Mouse (Mus musculus): ENCODE measurements at regions not wholly inside any gene's neighbourhood (a gene's known extent, or its start where the extent isn't known, plus 50 kb on each side); places are given as distances from the start of the nearest gene placed in this dataset.

DNA sequence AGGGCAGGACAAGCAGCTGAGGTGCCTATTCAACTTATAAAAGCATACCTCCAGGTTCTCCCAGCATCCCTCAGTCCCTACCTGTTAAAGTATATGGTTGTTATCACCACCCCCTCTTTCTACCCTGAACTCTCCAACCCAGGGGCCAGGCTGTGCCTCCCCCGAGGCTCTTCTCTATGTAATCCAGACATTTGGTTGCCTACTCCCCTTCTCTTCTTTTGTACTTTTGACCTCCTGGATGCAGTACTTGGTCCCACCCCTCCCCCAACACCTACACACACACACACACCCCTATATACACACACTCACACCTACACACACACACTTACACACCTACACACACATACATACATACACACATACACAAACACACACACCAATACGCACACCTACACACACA lies 180.4 kb upstream of the Frmd6 start:
- H3K36me3 ChIP-seq (replicated peaks; ENCODE audit: control insufficient read depth, insufficient read depth, low read length), result no peaks in the 10 kb centered on the region
- 79% methylated on average over 2 of the region's 2 CpGs for WGBS
- ATAC-seq (ENCODE audit: insufficient read depth, low read depth) (no peak), DNase-seq (ENCODE audit: low spot score) (no peak)
- no peak overlapping the region for H3K9ac ChIP-seq (replicated peaks; ENCODE audit: low read depth, low read length)
- H3K9me3 ChIP-seq (replicated peaks; ENCODE audit: control insufficient read depth, low read length), result no peaks in the 10 kb centered on the region
- no peaks in the 10 kb centered on the region for H3K27me3 ChIP-seq (ENCODE audit: control insufficient read depth, insufficient read depth, low read length)
- no peak overlapping the region for H3K4me3 ChIP-seq (ENCODE audit: low read depth, low read length)
- peaks cover 28% of the 10 kb centered on the region; the same call in 1 of the 2 replicates for H3K4me1 ChIP-seq (ENCODE audit: control insufficient read depth, insufficient read depth)
- TF ChIP-seq EP300 (IDR thresholded peaks at IDR 0.05; ENCODE audit: low read depth), result no peak
- TF ChIP-seq CTCF (IDR thresholded peaks at IDR 0.05; ENCODE audit: low read depth), result no peak
- H3K4me2 ChIP-seq (ENCODE audit: low read depth, low read length), result no peak overlapping the region
- H3K27ac ChIP-seq (ENCODE audit: low read depth), result no peak overlapping the region

DNA sequence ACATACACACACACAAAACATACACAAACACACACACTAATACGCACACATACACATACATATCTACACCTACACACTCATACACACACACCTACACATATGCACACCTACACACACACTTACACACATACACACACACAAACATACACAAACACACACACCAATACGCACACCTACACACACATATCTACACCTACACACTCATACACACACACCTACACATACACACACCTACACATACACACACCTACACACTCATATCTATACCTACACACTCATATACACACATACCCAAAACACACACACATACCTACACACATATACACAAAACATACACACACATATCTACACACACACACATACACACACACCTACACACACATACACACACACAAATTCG lies 179.9 kb upstream of the Frmd6 start:
- no peaks in the 10 kb centered on the region for H3K36me3 ChIP-seq (replicated peaks; ENCODE audit: control insufficient read depth, insufficient read depth, low read length)
- DNase-seq (ENCODE audit: low spot score) (no peak), ATAC-seq (ENCODE audit: insufficient read depth, low read depth) (no peak)
- H3K9ac ChIP-seq (replicated peaks; ENCODE audit: low read depth, low read length), result no peak overlapping the region
- no peaks in the 10 kb centered on the region for H3K27me3 ChIP-seq (ENCODE audit: control insufficient read depth, insufficient read depth, low read length)
- 85% methylated on average over 3 of the region's 3 CpGs for WGBS
- no peak overlapping the region for H3K4me2 ChIP-seq (ENCODE audit: low read depth, low read length)
- H3K9me3 ChIP-seq (replicated peaks; ENCODE audit: control insufficient read depth, low read length), result no peaks in the 10 kb centered on the region
- TF ChIP-seq CTCF (IDR thresholded peaks at IDR 0.05; ENCODE audit: low read depth) (no peak), EP300 (IDR thresholded peaks at IDR 0.05; ENCODE audit: low read depth) (no peak)
- H3K4me3 ChIP-seq (ENCODE audit: low read depth, low read length), result no peak overlapping the region
- H3K27ac ChIP-seq (ENCODE audit: low read depth), result no peak overlapping the region
- H3K4me1 ChIP-seq (ENCODE audit: control insufficient read depth, insufficient read depth), result peaks cover 33% of the 10 kb centered on the region; the same call in 1 of the 2 replicates

DNA sequence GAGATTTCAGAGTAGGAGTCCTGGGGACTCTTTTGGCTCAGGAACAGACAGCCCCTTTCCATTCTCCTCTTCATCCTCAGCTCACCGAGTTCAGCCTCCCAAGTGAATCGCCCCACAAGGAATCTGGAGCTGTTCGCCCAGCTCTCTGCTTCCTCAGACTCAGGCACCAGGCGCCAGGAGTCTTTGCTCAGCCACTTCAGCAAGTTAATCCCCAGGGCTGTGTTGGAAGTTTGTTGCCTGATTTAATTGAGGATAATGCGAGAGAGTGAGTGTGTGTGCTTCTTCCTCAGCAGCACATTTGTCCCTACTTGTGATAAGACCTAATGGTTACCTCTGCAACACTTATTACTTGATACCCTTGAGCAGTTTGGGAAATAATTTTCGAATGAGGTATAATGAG lies 177.8 kb upstream of the Frmd6 start:
- no peak overlapping the region for H3K4me3 ChIP-seq (ENCODE audit: low read depth, low read length)
- no peak for TF ChIP-seq EP300 (IDR thresholded peaks at IDR 0.05; ENCODE audit: low read depth)
- no peak for TF ChIP-seq CTCF (IDR thresholded peaks at IDR 0.05; ENCODE audit: low read depth)
- 33% methylated on average over 6 of the region's 6 CpGs for WGBS
- H3K27ac ChIP-seq (ENCODE audit: low read depth), result peak overlapping the region; percentile 94; the same call in 1 of the 2 replicates
- DNase-seq (ENCODE audit: low spot score), result no peak
- no peaks in the 10 kb centered on the region for H3K27me3 ChIP-seq (ENCODE audit: control insufficient read depth, insufficient read depth, low read length)
- no peak for ATAC-seq (ENCODE audit: insufficient read depth, low read depth)
- no peaks in the 10 kb centered on the region for H3K36me3 ChIP-seq (replicated peaks; ENCODE audit: control insufficient read depth, insufficient read depth, low read length)
- no peak overlapping the region for H3K9ac ChIP-seq (replicated peaks; ENCODE audit: low read depth, low read length)
- H3K9me3 ChIP-seq (replicated peaks; ENCODE audit: control insufficient read depth, low read length), result no peaks in the 10 kb centered on the region
- H3K4me2 ChIP-seq (ENCODE audit: low read depth, low read length), result no peak overlapping the region
- H3K4me1 ChIP-seq (ENCODE audit: control insufficient read depth, insufficient read depth), result peaks cover 46% of the 10 kb centered on the region; the same call in 1 of the 2 replicates

DNA sequence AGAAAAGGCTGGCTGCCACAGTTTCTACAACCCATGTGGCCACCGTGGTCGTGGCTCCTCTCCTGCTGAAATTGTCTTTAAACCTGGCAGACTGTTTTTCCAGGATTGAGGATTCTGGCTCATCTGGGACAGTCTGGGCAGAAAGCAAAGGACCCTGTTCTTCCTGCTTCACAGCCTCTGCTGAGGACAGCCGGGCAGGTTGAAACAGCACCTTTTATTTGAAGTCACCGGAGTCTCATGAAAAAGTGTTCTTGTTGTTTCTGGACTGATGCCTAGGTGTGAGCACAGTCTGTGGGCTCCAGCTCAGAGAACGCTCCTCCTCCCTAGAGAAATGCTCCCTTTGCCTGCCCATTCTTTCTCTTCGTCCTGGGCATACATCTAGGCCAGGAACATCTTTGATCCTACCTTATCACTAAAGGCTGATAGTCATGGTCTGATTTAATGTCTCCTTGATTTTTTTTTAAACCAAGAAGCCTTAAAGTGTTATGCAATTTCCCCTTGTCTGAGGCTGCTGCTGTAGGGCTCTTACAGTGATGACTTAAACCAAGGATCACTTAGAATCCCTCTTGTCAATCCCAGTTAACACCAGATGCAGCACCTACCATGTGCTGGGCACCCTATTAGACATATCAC lies 177.0 kb upstream of the Frmd6 start:
- DNase-seq (ENCODE audit: low spot score) (no peak), ATAC-seq (ENCODE audit: insufficient read depth, low read depth) (no peak)
- H3K9ac ChIP-seq (replicated peaks; ENCODE audit: low read depth, low read length), result no peak overlapping the region
- TF ChIP-seq EP300 (IDR thresholded peaks at IDR 0.05; ENCODE audit: low read depth) (no peak), CTCF (IDR thresholded peaks at IDR 0.05; ENCODE audit: low read depth) (no peak)
- H3K9me3 ChIP-seq (replicated peaks; ENCODE audit: control insufficient read depth, low read length), result no peaks in the 10 kb centered on the region
- peak overlapping the region; percentile 94 for H3K27ac ChIP-seq (ENCODE audit: low read depth)
- H3K4me1 ChIP-seq (ENCODE audit: control insufficient read depth, insufficient read depth), result peaks cover 46% of the 10 kb centered on the region; the same call in 1 of the 2 replicates
- no peaks in the 10 kb centered on the region for H3K27me3 ChIP-seq (ENCODE audit: control insufficient read depth, insufficient read depth, low read length)
- no peak overlapping the region for H3K4me2 ChIP-seq (ENCODE audit: low read depth, low read length)
- 47% methylated on average over 6 of the region's 6 CpGs for WGBS
- no peak overlapping the region for H3K4me3 ChIP-seq (ENCODE audit: low read depth, low read length)
- no peaks in the 10 kb centered on the region for H3K36me3 ChIP-seq (replicated peaks; ENCODE audit: control insufficient read depth, insufficient read depth, low read length)

DNA sequence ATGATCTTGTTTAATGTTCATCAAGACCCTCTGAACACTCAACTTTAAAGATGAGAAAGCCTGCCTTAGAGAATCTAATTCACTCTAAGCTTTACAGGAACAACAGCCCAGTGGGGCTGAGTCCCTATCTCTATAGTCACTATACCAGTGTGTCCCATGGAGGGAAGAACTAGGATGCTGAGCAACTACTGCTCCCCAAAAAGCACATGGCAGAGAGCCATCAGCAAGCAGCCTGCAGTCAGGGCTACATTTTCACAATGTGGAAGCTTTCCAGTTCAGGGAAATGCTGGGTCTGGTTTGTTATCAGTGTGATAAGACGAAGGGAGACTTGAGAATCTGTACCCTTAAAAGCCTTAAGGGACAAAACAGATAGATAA lies 176.5 kb upstream of the Frmd6 start:
- Histone ChIP-seq H3K27ac (ENCODE audit: low read depth) (peak overlapping the region; percentile 94), H3K27me3 (ENCODE audit: control insufficient read depth, insufficient read depth, low read length) (no peaks in the 10 kb centered on the region), H3K9me3 (replicated peaks; ENCODE audit: control insufficient read depth, low read length) (no peaks in the 10 kb centered on the region), H3K4me2 (ENCODE audit: low read depth, low read length) (no peak overlapping the region), H3K4me1 (ENCODE audit: control insufficient read depth, insufficient read depth) (peaks cover 46% of the 10 kb centered on the region; the same call in 1 of the 2 replicates), H3K9ac (replicated peaks; ENCODE audit: low read depth, low read length) (no peak overlapping the region), H3K36me3 (replicated peaks; ENCODE audit: control insufficient read depth, insufficient read depth, low read length) (no peaks in the 10 kb centered on the region), H3K4me3 (ENCODE audit: low read depth, low read length) (no peak overlapping the region)
- no peak for ATAC-seq (ENCODE audit: insufficient read depth, low read depth)
- 27% methylated on average over 1 of the region's 1 CpGs for WGBS
- no peak for DNase-seq (ENCODE audit: low spot score)
- TF ChIP-seq EP300 (IDR thresholded peaks at IDR 0.05; ENCODE audit: low read depth) (no peak), CTCF (IDR thresholded peaks at IDR 0.05; ENCODE audit: low read depth) (no peak)

DNA sequence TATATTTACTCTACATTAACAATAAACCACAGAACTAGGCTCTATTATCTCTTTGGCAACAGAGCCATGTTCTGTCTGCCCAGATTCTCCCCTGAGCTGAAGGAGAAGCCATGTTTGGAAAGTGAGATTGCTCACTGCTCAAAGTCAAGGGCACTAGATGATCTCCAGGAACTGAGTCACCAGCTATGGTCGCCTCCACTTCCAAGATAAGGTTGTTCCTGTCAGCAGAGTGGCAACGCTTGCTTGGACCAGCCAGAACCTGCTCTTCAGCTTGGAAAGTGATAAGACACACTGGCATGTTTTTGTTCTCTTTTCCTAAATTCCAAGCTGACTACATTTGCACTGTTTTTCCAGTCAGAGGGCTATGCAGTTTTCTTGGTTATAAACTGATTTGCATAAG lies 175.6 kb upstream of the Frmd6 start:
- no peak overlapping the region for H3K4me3 ChIP-seq (ENCODE audit: low read depth, low read length)
- peak; percentile 83 for DNase-seq (ENCODE audit: low spot score)
- no peak overlapping the region for H3K4me2 ChIP-seq (ENCODE audit: low read depth, low read length)
- TF ChIP-seq CTCF (IDR thresholded peaks at IDR 0.05; ENCODE audit: low read depth), result no peak
- peak; percentile 97 for TF ChIP-seq EP300 (IDR thresholded peaks at IDR 0.05; ENCODE audit: low read depth)
- H3K27me3 ChIP-seq (ENCODE audit: control insufficient read depth, insufficient read depth, low read length), result no peaks in the 10 kb centered on the region
- H3K4me1 ChIP-seq (ENCODE audit: control insufficient read depth, insufficient read depth), result peaks cover 50% of the 10 kb centered on the region; the same call in 1 of the 2 replicates
- no peaks in the 10 kb centered on the region for H3K36me3 ChIP-seq (replicated peaks; ENCODE audit: control insufficient read depth, insufficient read depth, low read length)
- peak; percentile 90 for ATAC-seq (ENCODE audit: insufficient read depth, low read depth)
- no peaks in the 10 kb centered on the region for H3K9me3 ChIP-seq (replicated peaks; ENCODE audit: control insufficient read depth, low read length)
- H3K27ac ChIP-seq (ENCODE audit: low read depth), result peak overlapping the region; percentile 94
- WGBS, result 3% methylated on average over 2 of the region's 2 CpGs
- no peak overlapping the region for H3K9ac ChIP-seq (replicated peaks; ENCODE audit: low read depth, low read length)
